Mouse (Mus musculus): Measurements from ENCODE around the gene Kcne2. TPM values are rescaled to one million over a fixed set of nuclear protein-coding genes. Genes with fewer than 3 reads are reported as not detected.

Kcne2 gene
- polyA plus RNA-seq, 1 experiment: not detected

GRCm38 (mm10) chr16:92316049-92316738 lies 24.0 kb downstream of the Kcne2 start:
- Histone ChIP-seq H3K4me1 (ENCODE audit: control insufficient read depth, insufficient read depth, low read length) (no peaks in the 10 kb centered on the region), H3K4me3 (replicated peaks; ENCODE audit: control insufficient read depth, low read depth, low read length) (no peak overlapping the region), H3K27ac (ENCODE audit: control insufficient read depth, insufficient read depth, low read depth, low read length, poor library complexity) (no peak overlapping the region)
- TF ChIP-seq CTCF (IDR thresholded peaks at IDR 0.05; ENCODE audit: control insufficient read depth, insufficient read depth, low read length) (no peak), POLR2A (IDR thresholded peaks at IDR 0.05; ENCODE audit: borderline replicate concordance, control insufficient read depth, low read depth, low read length) (no peak)
- 77% methylated on average over 7 of the region's 7 CpGs for WGBS

DNA sequence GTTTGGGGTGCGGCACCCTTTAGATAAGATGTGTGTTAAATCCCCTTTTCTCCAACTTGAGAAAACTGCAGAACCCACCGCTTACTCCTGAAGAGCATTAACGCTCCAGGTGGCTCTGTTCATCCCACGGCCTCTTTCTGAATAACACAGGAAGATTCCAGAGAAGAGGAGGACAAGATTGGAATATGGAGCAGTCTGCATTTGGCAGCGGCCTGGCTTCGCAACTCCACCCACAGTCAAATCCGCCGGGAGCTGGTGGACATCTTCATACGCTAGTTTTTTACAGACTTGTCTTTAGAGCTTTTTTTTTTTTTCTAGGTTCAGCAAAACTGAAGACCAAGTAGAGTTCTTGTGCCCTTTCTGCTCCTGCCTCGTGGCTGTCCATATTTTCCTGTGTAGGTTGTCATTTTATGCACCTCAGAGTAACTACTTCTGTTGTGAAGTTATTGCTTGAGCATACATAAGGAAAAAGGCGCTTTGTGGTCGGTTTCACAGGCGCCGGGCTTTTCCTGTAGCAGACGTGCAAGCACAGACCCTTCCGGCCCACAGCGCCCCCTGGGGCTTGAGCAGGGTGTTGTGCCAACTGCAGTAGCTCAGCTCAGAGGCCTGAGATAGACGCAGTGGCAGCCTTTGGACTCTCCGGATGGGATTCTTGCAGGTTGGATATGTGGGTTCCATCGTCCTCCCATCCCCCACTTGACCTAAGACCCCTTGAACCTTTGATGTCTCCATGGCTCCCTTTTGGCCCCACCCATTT lies 27.3 kb downstream of the Kcne2 start:
- 42% methylated on average over 20 of the region's 20 CpGs for WGBS
- Histone ChIP-seq H3K4me1 (ENCODE audit: control insufficient read depth, insufficient read depth, low read length) (no peaks in the 10 kb centered on the region), H3K4me3 (replicated peaks; ENCODE audit: control insufficient read depth, low read depth, low read length) (no peak overlapping the region), H3K27ac (ENCODE audit: control insufficient read depth, insufficient read depth, low read depth, low read length, poor library complexity) (no peak overlapping the region)
- TF ChIP-seq CTCF (IDR thresholded peaks at IDR 0.05; ENCODE audit: control insufficient read depth, insufficient read depth, low read length): peak; percentile 65
- TF ChIP-seq POLR2A (IDR thresholded peaks at IDR 0.05; ENCODE audit: borderline replicate concordance, control insufficient read depth, low read depth, low read length): no peak

DNA sequence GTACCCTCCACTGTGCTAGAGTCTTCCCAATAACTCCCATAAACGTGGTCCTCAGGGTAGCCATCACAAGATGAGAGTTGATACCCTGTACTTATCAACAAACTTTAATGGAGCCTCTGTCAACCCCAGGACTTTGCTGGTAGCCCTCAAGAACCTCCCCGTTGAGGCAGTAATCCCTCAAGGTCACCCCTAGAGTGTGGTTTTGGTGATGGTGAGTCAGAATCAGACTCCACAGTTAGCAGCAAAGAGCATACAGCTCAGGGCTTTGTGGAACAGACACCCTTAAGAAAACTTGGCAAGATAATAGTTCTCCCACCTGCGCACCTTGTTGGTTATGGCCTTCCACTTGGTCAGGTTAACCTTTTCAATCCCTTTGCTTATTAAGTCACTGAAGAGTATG lies 28.2 kb downstream of the Kcne2 start:
- H3K4me1 ChIP-seq (ENCODE audit: control insufficient read depth, insufficient read depth, low read length): no peaks in the 10 kb centered on the region
- H3K4me3 ChIP-seq (replicated peaks; ENCODE audit: control insufficient read depth, low read depth, low read length): no peak overlapping the region
- H3K27ac ChIP-seq (ENCODE audit: control insufficient read depth, insufficient read depth, low read depth, low read length, poor library complexity): no peak overlapping the region
- WGBS: 78% methylated on average over 3 of the region's 3 CpGs
- TF ChIP-seq POLR2A (IDR thresholded peaks at IDR 0.05; ENCODE audit: borderline replicate concordance, control insufficient read depth, low read depth, low read length): no peak
- TF ChIP-seq CTCF (IDR thresholded peaks at IDR 0.05; ENCODE audit: control insufficient read depth, insufficient read depth, low read length): no peak

GRCm38 (mm10) chr16:92321341-92321740 lies 29.2 kb downstream of the Kcne2 start, which contains the start of gene Fam243:
Gene Fam243 (minus strand): TSS chr16:92321441.
- 82% methylated on average over 8 of the region's 8 CpGs for WGBS
- no peak within 1 kb of the TSS for H3K4me3 ChIP-seq (replicated peaks; ENCODE audit: control insufficient read depth, low read depth, low read length)
- TF ChIP-seq CTCF (IDR thresholded peaks at IDR 0.05; ENCODE audit: control insufficient read depth, insufficient read depth, low read length) (no peak), POLR2A (IDR thresholded peaks at IDR 0.05; ENCODE audit: borderline replicate concordance, control insufficient read depth, low read depth, low read length) (no peak)

GRCm38 (mm10) chr16:92324309-92325061 lies 32.3 kb downstream of the Kcne2 start:
- Histone ChIP-seq H3K4me3 (replicated peaks; ENCODE audit: control insufficient read depth, low read depth, low read length) (no peak overlapping the region), H3K27ac (ENCODE audit: control insufficient read depth, insufficient read depth, low read depth, low read length, poor library complexity) (no peak overlapping the region), H3K4me1 (ENCODE audit: control insufficient read depth, insufficient read depth, low read length) (no peaks in the 10 kb centered on the region)
- TF ChIP-seq CTCF (IDR thresholded peaks at IDR 0.05; ENCODE audit: control insufficient read depth, insufficient read depth, low read length) (no peak), POLR2A (IDR thresholded peaks at IDR 0.05; ENCODE audit: borderline replicate concordance, control insufficient read depth, low read depth, low read length) (no peak)
- 89% methylated on average over 7 of the region's 7 CpGs for WGBS

More at GRCm38 (mm10) chr16:92321341-92321740, 29.2 kb downstream of the Kcne2 start, which contains the start of gene Fam243:
- H3K27ac ChIP-seq (ENCODE audit: control insufficient read depth, insufficient read depth, low read depth, low read length, poor library complexity): no peak within 1 kb of the TSS
- no peaks in the 10 kb centered on the region for H3K4me1 ChIP-seq (ENCODE audit: control insufficient read depth, insufficient read depth, low read length)

GRCm38 (mm10) chr16:92325062-92325406 lies 32.8 kb downstream of the Kcne2 start:
- Histone ChIP-seq H3K4me1 (ENCODE audit: control insufficient read depth, insufficient read depth, low read length) (no peaks in the 10 kb centered on the region), H3K27ac (ENCODE audit: control insufficient read depth, insufficient read depth, low read depth, low read length, poor library complexity) (no peak overlapping the region), H3K4me3 (replicated peaks; ENCODE audit: control insufficient read depth, low read depth, low read length) (no peak overlapping the region)
- WGBS: 65% methylated on average over 1 of the region's 1 CpGs
- TF ChIP-seq POLR2A (IDR thresholded peaks at IDR 0.05; ENCODE audit: borderline replicate concordance, control insufficient read depth, low read depth, low read length): no peak
- TF ChIP-seq CTCF (IDR thresholded peaks at IDR 0.05; ENCODE audit: control insufficient read depth, insufficient read depth, low read length): no peak

DNA sequence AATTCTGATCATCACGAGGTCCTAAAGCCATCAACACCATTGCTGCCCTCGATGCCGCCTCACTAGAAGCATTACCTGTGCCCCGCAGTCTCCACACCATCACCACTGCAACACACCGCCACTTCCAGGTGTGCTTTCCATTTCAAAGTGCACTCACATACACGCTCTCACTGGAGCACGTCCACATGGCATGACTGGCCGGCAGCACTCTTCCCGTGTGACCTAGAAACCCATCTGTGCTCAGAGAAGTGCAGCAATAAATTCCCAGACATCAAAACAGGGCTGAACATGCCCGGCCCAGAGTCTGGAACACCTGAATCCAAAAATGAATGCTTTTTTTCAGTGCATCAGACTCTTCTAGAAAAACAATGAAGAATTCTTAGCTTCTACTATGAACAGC lies 35.7 kb downstream of the Kcne2 start:
- no peaks in the 10 kb centered on the region for H3K4me1 ChIP-seq (ENCODE audit: control insufficient read depth, insufficient read depth, low read length)
- H3K4me3 ChIP-seq (replicated peaks; ENCODE audit: control insufficient read depth, low read depth, low read length): no peak overlapping the region
- TF ChIP-seq POLR2A (IDR thresholded peaks at IDR 0.05; ENCODE audit: borderline replicate concordance, control insufficient read depth, low read depth, low read length) (no peak), CTCF (IDR thresholded peaks at IDR 0.05; ENCODE audit: control insufficient read depth, insufficient read depth, low read length) (no peak)
- 79% methylated on average over 10 of the region's 10 CpGs for WGBS
- no peak overlapping the region for H3K27ac ChIP-seq (ENCODE audit: control insufficient read depth, insufficient read depth, low read depth, low read length, poor library complexity)

GRCm38 (mm10) chr16:92330966-92331365 lies 38.8 kb downstream of the Kcne2 start:
- H3K4me3 ChIP-seq (replicated peaks; ENCODE audit: control insufficient read depth, low read depth, low read length): no peak overlapping the region

More at GRCm38 (mm10) chr16:92330966-92331365, 38.8 kb downstream of the Kcne2 start:
- no peaks in the 10 kb centered on the region for H3K4me1 ChIP-seq (ENCODE audit: control insufficient read depth, insufficient read depth, low read length)
- H3K27ac ChIP-seq (ENCODE audit: control insufficient read depth, insufficient read depth, low read depth, low read length, poor library complexity): no peak overlapping the region
- TF ChIP-seq CTCF (IDR thresholded peaks at IDR 0.05; ENCODE audit: control insufficient read depth, insufficient read depth, low read length) (no peak), POLR2A (IDR thresholded peaks at IDR 0.05; ENCODE audit: borderline replicate concordance, control insufficient read depth, low read depth, low read length) (no peak)
- 79% methylated on average over 5 of the region's 5 CpGs for WGBS
